Mouse (Mus musculus): ENCODE measurements at regions not wholly inside any gene's neighbourhood (a gene's known extent, or its start where the extent isn't known, plus 50 kb on each side); places are given as distances from the start of the nearest gene placed in this dataset.

DNA sequence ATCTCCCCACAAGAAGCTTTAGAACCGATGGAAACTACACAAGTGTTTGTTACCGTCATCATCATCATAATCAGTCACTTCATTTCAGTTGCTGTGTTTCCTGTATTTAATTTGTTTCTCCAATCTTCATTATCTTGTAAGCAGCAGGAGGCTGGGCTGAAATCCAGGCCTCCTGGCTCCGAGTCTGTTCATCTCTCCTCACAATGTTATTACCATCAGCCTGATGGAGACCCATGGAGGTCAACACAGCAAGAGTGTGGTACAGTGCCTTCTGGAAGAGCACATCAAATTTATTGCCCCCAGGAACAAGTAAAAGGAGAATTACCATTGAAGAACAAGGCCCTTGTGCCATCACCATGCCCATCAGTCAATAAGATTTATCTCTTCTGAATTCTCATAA lies 576.3 kb upstream of the Cdh11 start:
- H3K4me1 ChIP-seq (ENCODE audit: control insufficient read depth, insufficient read depth, low read length): no peaks in the 10 kb centered on the region
- H3K9ac ChIP-seq (replicated peaks; ENCODE audit: low read length): no peak overlapping the region
- no peak for ATAC-seq (replicated peaks; ENCODE audit: insufficient number of reproducible peaks, low FRiP score, low TSS enrichment, low read depth)
- no peaks in the 10 kb centered on the region for H3K36me3 ChIP-seq (replicated peaks; ENCODE audit: control insufficient read depth, insufficient read depth, low read depth, low read length)
- H3K27ac ChIP-seq (replicated peaks; ENCODE audit: low read depth, low read length): no peak overlapping the region
- no peak overlapping the region for H3K4me2 ChIP-seq (ENCODE audit: low read depth, low read length)
- H3K9me3 ChIP-seq (replicated peaks; ENCODE audit: control insufficient read depth, low read length): no peaks in the 10 kb centered on the region
- WGBS: 81% methylated on average over 3 of the region's 3 CpGs
- no peak for DNase-seq (ENCODE audit: low spot score)
- no peaks in the 10 kb centered on the region for H3K27me3 ChIP-seq (ENCODE audit: control insufficient read depth, insufficient read depth, low read length)
- no peak overlapping the region for H3K4me3 ChIP-seq (ENCODE audit: low read depth, low read length)

DNA sequence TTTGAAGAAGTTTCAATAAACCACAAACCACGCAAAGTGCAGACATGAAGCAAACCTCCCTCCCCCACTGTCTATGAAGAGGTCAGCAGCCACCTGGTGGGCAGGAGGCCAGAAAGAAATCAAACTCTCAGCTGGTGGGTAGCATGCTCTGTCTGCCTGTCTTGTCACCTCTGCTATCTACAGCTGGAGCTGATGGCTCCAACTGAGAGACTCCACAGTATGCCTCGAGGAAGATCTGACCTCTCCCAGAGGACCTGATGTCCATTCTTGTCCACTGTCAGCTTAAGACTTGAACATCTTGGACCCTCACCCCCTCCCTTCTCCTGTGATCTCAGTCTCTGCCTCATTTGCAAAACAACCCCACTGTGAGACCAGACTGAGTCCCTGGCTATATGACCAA lies 585.0 kb upstream of the Cdh11 start:
- ATAC-seq (replicated peaks; ENCODE audit: insufficient number of reproducible peaks, low FRiP score, low TSS enrichment, low read depth) (no peak), DNase-seq (ENCODE audit: low spot score) (no peak)
- WGBS: 44% methylated on average over 2 of the region's 2 CpGs

DNA sequence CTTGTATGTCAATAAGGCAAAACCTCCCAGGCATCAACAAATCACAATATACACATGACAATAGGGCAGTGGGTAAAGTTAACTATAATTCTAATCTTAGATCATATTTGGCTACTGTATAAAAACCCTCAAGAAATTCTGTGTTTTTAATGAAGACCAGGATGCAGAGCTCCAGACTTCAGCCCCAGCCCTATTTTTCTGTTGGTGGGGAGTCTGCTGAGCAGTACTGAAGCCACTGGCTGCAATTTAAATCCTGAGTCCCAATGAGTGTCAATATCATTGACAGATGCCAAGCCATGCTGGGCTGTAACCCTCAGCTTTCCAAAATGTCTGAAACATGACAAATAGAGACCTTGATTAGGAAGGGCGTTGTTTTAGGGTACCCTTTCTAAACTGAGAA lies 587.6 kb upstream of the Cdh11 start:
- Histone ChIP-seq H3K27me3 (ENCODE audit: control insufficient read depth, insufficient read depth, low read length) (no peaks in the 10 kb centered on the region), H3K27ac (replicated peaks; ENCODE audit: low read depth, low read length) (no peak overlapping the region), H3K4me2 (ENCODE audit: low read depth, low read length) (no peak overlapping the region), H3K36me3 (replicated peaks; ENCODE audit: control insufficient read depth, insufficient read depth, low read depth, low read length) (no peaks in the 10 kb centered on the region), H3K4me1 (ENCODE audit: control insufficient read depth, insufficient read depth, low read length) (no peaks in the 10 kb centered on the region), H3K9me3 (replicated peaks; ENCODE audit: control insufficient read depth, low read length) (no peaks in the 10 kb centered on the region), H3K4me3 (ENCODE audit: low read depth, low read length) (no peak overlapping the region), H3K9ac (replicated peaks; ENCODE audit: low read length) (no peak overlapping the region)
- WGBS: 59% methylated on average over 1 of the region's 1 CpGs
- ATAC-seq (replicated peaks; ENCODE audit: insufficient number of reproducible peaks, low FRiP score, low TSS enrichment, low read depth) (no peak), DNase-seq (ENCODE audit: low spot score) (peak; percentile 28)

More for the DNA sequence above, 585.0 kb upstream of the Cdh11 start:
- no peaks in the 10 kb centered on the region for H3K4me1 ChIP-seq (ENCODE audit: control insufficient read depth, insufficient read depth, low read length)
- H3K4me2 ChIP-seq (ENCODE audit: low read depth, low read length): no peak overlapping the region
- no peak overlapping the region for H3K27ac ChIP-seq (replicated peaks; ENCODE audit: low read depth, low read length)
- H3K4me3 ChIP-seq (ENCODE audit: low read depth, low read length): no peak overlapping the region
- H3K36me3 ChIP-seq (replicated peaks; ENCODE audit: control insufficient read depth, insufficient read depth, low read depth, low read length): no peaks in the 10 kb centered on the region
- H3K9me3 ChIP-seq (replicated peaks; ENCODE audit: control insufficient read depth, low read length): no peaks in the 10 kb centered on the region
- no peaks in the 10 kb centered on the region for H3K27me3 ChIP-seq (ENCODE audit: control insufficient read depth, insufficient read depth, low read length)
- H3K9ac ChIP-seq (replicated peaks; ENCODE audit: low read length): no peak overlapping the region

DNA sequence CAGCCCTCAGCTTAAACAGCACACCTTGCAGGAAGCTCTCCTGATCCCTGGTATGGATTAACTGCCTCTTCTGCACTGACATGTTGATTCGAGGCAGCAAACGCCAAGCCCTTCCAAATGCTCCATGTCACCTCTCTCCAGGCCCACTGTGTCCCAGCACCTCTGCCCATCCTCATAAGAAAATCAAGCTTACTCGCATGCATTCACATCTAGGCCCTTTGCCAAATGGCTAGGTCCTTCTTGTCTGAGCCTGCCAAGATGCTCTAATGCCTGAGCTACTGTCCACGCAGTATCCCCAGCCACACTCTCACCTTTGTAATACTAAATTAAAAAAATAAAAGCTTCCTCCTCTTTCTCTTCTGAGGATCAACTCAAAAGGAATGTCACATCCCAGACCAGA lies 588.7 kb upstream of the Cdh11 start:
- no peak overlapping the region for H3K9ac ChIP-seq (replicated peaks; ENCODE audit: low read length)
- ATAC-seq (replicated peaks; ENCODE audit: insufficient number of reproducible peaks, low FRiP score, low TSS enrichment, low read depth) (no peak), DNase-seq (ENCODE audit: low spot score) (no peak)
- H3K9me3 ChIP-seq (replicated peaks; ENCODE audit: control insufficient read depth, low read length): no peaks in the 10 kb centered on the region
- H3K27ac ChIP-seq (replicated peaks; ENCODE audit: low read depth, low read length): no peak overlapping the region
- H3K4me1 ChIP-seq (ENCODE audit: control insufficient read depth, insufficient read depth, low read length): no peaks in the 10 kb centered on the region
- WGBS: 80% methylated on average over 4 of the region's 4 CpGs
- H3K4me3 ChIP-seq (ENCODE audit: low read depth, low read length): no peak overlapping the region
- no peaks in the 10 kb centered on the region for H3K27me3 ChIP-seq (ENCODE audit: control insufficient read depth, insufficient read depth, low read length)
- no peak overlapping the region for H3K4me2 ChIP-seq (ENCODE audit: low read depth, low read length)
- H3K36me3 ChIP-seq (replicated peaks; ENCODE audit: control insufficient read depth, insufficient read depth, low read depth, low read length): no peaks in the 10 kb centered on the region

DNA sequence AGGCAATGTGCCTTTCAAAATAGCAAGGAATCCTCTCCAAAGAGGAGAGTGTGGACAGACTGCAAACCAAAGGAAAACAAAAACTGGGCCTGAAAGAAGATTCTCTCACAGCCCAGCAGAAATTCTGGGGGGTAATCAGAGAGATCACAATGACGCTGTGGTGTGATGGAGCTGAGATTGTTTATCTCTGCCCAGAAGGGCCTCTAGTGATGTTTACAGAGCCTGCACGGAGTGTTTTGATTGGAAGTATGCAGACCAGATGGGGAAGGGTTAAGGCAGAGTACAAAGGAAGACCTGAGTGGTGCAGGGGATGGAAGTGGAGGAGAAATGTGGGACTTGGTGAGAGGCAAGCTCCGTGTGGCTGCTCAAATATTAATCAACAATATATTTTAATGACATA lies 593.1 kb upstream of the Cdh11 start:
- Histone ChIP-seq H3K4me2 (ENCODE audit: low read depth, low read length) (no peak overlapping the region), H3K27ac (replicated peaks; ENCODE audit: low read depth, low read length) (no peak overlapping the region), H3K27me3 (ENCODE audit: control insufficient read depth, insufficient read depth, low read length) (no peaks in the 10 kb centered on the region), H3K4me1 (ENCODE audit: control insufficient read depth, insufficient read depth, low read length) (no peaks in the 10 kb centered on the region), H3K9ac (replicated peaks; ENCODE audit: low read length) (no peak overlapping the region), H3K36me3 (replicated peaks; ENCODE audit: control insufficient read depth, insufficient read depth, low read depth, low read length) (no peaks in the 10 kb centered on the region), H3K9me3 (replicated peaks; ENCODE audit: control insufficient read depth, low read length) (no peaks in the 10 kb centered on the region), H3K4me3 (ENCODE audit: low read depth, low read length) (no peak overlapping the region)
- ATAC-seq (replicated peaks; ENCODE audit: insufficient number of reproducible peaks, low FRiP score, low TSS enrichment, low read depth) (no peak), DNase-seq (ENCODE audit: low spot score) (no peak)
- WGBS: 18% methylated on average over 3 of the region's 3 CpGs

DNA sequence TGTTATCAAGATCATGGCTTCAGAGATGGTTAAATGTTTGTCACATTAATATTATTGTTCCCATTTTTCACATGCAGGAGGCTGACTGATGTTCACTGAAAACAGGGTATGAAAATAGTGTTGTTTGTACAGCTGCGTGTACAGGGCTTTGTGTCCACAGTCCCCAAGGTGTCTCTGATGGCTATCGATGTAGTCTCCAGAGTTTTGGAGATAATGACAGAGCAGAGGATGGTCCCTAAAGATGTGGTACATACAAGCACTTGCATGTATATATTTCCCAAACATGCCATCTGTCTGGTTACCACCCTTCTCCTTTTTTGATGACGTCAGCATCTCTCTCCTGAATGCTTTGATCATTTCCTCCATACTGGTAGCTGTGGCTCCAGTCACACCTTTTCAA lies 596.1 kb upstream of the Cdh11 start:
- 66% methylated on average over 3 of the region's 3 CpGs for WGBS
- H3K9me3 ChIP-seq (replicated peaks; ENCODE audit: control insufficient read depth, low read length): no peaks in the 10 kb centered on the region
- H3K27ac ChIP-seq (replicated peaks; ENCODE audit: low read depth, low read length): no peak overlapping the region
- H3K27me3 ChIP-seq (ENCODE audit: control insufficient read depth, insufficient read depth, low read length): no peaks in the 10 kb centered on the region
- H3K4me3 ChIP-seq (ENCODE audit: low read depth, low read length): no peak overlapping the region
- no peak overlapping the region for H3K4me2 ChIP-seq (ENCODE audit: low read depth, low read length)
- H3K9ac ChIP-seq (replicated peaks; ENCODE audit: low read length): no peak overlapping the region
- no peaks in the 10 kb centered on the region for H3K4me1 ChIP-seq (ENCODE audit: control insufficient read depth, insufficient read depth, low read length)
- ATAC-seq (replicated peaks; ENCODE audit: insufficient number of reproducible peaks, low FRiP score, low TSS enrichment, low read depth) (no peak), DNase-seq (ENCODE audit: low spot score) (no peak)
- no peaks in the 10 kb centered on the region for H3K36me3 ChIP-seq (replicated peaks; ENCODE audit: control insufficient read depth, insufficient read depth, low read depth, low read length)

DNA sequence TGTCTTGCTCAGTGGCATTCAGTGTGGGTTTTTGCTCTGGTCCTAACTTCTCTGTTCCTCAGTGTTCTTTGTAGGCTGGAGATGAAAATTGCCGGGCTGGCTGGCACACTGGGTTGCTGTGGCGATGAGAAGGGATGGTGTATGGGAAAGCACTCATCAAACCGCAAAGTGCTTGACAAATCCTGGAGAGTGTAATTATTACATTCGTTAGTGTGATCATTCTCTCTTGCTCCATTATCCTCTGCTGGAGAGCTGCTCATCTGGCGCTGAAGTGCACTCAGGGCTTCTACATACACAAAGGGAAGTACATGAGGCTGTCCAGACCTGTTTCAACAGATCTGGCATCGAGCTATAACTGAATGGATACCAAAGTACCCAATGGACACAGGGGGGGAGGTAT lies 605.9 kb upstream of the Cdh11 start:
- H3K9ac ChIP-seq (replicated peaks; ENCODE audit: low read length): no peak overlapping the region
- no peak overlapping the region for H3K4me3 ChIP-seq (ENCODE audit: low read depth, low read length)
- no peak overlapping the region for H3K4me2 ChIP-seq (ENCODE audit: low read depth, low read length)
- 93% methylated on average over 6 of the region's 6 CpGs for WGBS
- ATAC-seq (replicated peaks; ENCODE audit: insufficient number of reproducible peaks, low FRiP score, low TSS enrichment, low read depth) (no peak), DNase-seq (ENCODE audit: low spot score) (no peak)
- no peak overlapping the region for H3K27ac ChIP-seq (replicated peaks; ENCODE audit: low read depth, low read length)
- no peaks in the 10 kb centered on the region for H3K9me3 ChIP-seq (replicated peaks; ENCODE audit: control insufficient read depth, low read length)
- H3K4me1 ChIP-seq (ENCODE audit: control insufficient read depth, insufficient read depth, low read length): no peaks in the 10 kb centered on the region
- H3K27me3 ChIP-seq (ENCODE audit: control insufficient read depth, insufficient read depth, low read length): no peaks in the 10 kb centered on the region
- no peaks in the 10 kb centered on the region for H3K36me3 ChIP-seq (replicated peaks; ENCODE audit: control insufficient read depth, insufficient read depth, low read depth, low read length)

DNA sequence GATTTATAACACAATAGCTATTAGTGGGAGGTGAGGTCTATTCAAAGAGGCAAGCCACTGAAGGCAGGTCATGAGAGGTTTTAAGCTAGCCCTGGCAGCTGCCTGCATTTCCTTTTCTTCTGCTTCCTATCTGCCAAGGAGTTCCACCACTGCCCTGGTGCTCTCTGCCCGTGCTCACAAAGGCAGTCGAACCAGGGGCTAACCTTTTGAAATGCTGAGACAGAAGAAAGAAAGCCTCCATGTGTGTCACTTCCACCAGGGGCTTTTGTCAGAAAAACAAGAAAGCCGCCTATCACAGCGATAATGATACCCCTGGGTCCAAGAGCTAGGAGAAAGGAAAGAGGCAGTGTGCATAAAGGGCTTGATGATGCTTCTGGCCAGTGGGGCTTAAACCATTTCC lies 609.9 kb upstream of the Cdh11 start:
- H3K9ac ChIP-seq (replicated peaks; ENCODE audit: low read length): no peak overlapping the region
- no peaks in the 10 kb centered on the region for H3K36me3 ChIP-seq (replicated peaks; ENCODE audit: control insufficient read depth, insufficient read depth, low read depth, low read length)
- no peak for ATAC-seq (replicated peaks; ENCODE audit: insufficient number of reproducible peaks, low FRiP score, low TSS enrichment, low read depth)
- no peak overlapping the region for H3K4me3 ChIP-seq (ENCODE audit: low read depth, low read length)
- no peaks in the 10 kb centered on the region for H3K9me3 ChIP-seq (replicated peaks; ENCODE audit: control insufficient read depth, low read length)
- no peak for DNase-seq (ENCODE audit: low spot score)
- H3K27ac ChIP-seq (replicated peaks; ENCODE audit: low read depth, low read length): no peak overlapping the region
- no peaks in the 10 kb centered on the region for H3K4me1 ChIP-seq (ENCODE audit: control insufficient read depth, insufficient read depth, low read length)
- H3K4me2 ChIP-seq (ENCODE audit: low read depth, low read length): no peak overlapping the region
- 19% methylated on average over 4 of the region's 4 CpGs for WGBS
- H3K27me3 ChIP-seq (ENCODE audit: control insufficient read depth, insufficient read depth, low read length): no peaks in the 10 kb centered on the region

DNA sequence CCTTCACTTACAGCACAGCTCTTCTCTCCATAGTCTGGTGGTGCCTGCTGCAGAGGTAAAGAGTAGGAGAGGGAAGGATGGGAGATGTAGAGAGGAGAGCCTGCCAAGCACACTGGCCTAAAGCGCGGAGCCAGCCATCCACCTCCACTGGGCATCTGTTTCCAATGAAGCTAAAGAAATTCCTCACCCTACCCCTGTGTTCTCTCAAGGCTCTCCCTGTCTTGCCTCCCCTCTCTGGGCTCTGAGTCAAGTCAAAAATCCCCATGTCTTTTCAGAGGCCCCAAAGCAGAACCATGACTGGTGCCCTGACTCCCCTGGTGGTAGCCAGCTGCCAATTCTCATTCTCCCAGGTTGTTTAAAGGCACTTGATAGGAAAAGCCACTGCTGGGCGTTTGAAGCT lies 612.7 kb upstream of the Cdh11 start:
- H3K27me3 ChIP-seq (ENCODE audit: control insufficient read depth, insufficient read depth, low read length): no peaks in the 10 kb centered on the region
- 51% methylated on average over 3 of the region's 3 CpGs for WGBS
- H3K9ac ChIP-seq (replicated peaks; ENCODE audit: low read length): no peak overlapping the region
- H3K27ac ChIP-seq (replicated peaks; ENCODE audit: low read depth, low read length): no peak overlapping the region
- ATAC-seq (replicated peaks; ENCODE audit: insufficient number of reproducible peaks, low FRiP score, low TSS enrichment, low read depth) (peak; percentile 44; the same call in 1 of the 2 replicates), DNase-seq (ENCODE audit: low spot score) (peak; percentile 67)
- H3K4me2 ChIP-seq (ENCODE audit: low read depth, low read length): no peak overlapping the region
- H3K4me1 ChIP-seq (ENCODE audit: control insufficient read depth, insufficient read depth, low read length): no peaks in the 10 kb centered on the region
- H3K9me3 ChIP-seq (replicated peaks; ENCODE audit: control insufficient read depth, low read length): no peaks in the 10 kb centered on the region
- H3K4me3 ChIP-seq (ENCODE audit: low read depth, low read length): no peak overlapping the region
- no peaks in the 10 kb centered on the region for H3K36me3 ChIP-seq (replicated peaks; ENCODE audit: control insufficient read depth, insufficient read depth, low read depth, low read length)

Measured in embryonic facial prominence, embryonic 11.5 days (tissue).